ENCODE assay signal across 17 mouse cellular contexts in genomic region chr1:80230612-80231011, GRCm38 (mm10). TPM values are rescaled to one million over a fixed set of nuclear protein-coding genes. Genes with fewer than 3 reads are reported as not detected.
DNase-seq lines count a peak whose midpoint lies in the region; ATAC-seq and TF ChIP-seq lines count a peak whose summit lies in the region.
"Had no signal": no experiment of that assay in that cellular context is flagged by ENCODE, and none has a peak within 500 bp of the region (broad histone marks: within the 10 kb centered on the region; RNA-seq: fewer than 3 reads in every experiment).

No protein-coding gene starts in this region.

- no peaks in the 10 kb centered on the region for H3K9me3 ChIP-seq in intestine, postnatal 0 days (ENCODE audit: control insufficient read depth)
- H3K9me3 ChIP-seq in intestine, embryonic 15.5 days = no peaks in the 10 kb centered on the region
- H3K9me3 ChIP-seq in lung, embryonic 14.5 days (ENCODE audit: low read depth, low read length) = no peaks in the 10 kb centered on the region
- no peaks in the 10 kb centered on the region for H3K9me3 ChIP-seq in CH12.LX (replicated peaks; ENCODE audit: low read length)
- no peaks in the 10 kb centered on the region for H3K9me3 ChIP-seq in heart, embryonic 12.5 days (replicated peaks)
- H3K9me3 ChIP-seq: embryonic facial prominence, embryonic 10.5 days; heart, embryonic 15.5 days; hindbrain, embryonic 15.5 days; kidney, embryonic 15.5 days had no signal

- H3K79me2 ChIP-seq in CH12.LX (replicated peaks; ENCODE audit: control insufficient read depth, extremely low read depth, insufficient read depth, poor library complexity, severe bottlenecking) = no peaks in the 10 kb centered on the region

- peak; percentile 46 for TF ChIP-seq RAD21 in CH12.LX (IDR thresholded peaks at IDR 0.05; ENCODE audit: low read depth, low read length)

- no peak for TF ChIP-seq EP300 in CH12.LX (IDR thresholded peaks at IDR 0.05; ENCODE audit: low read length)

- 64% methylated on average over 1 of the region's 1 CpGs for WGBS in intestine, postnatal 0 days
- 56% methylated on average over 1 of the region's 1 CpGs for WGBS in intestine, embryonic 15.5 days
- WGBS in lung, embryonic 14.5 days = 67% methylated on average over 1 of the region's 1 CpGs
- 62% methylated on average over 1 of the region's 1 CpGs for WGBS in heart, embryonic 12.5 days

- no peaks in the 10 kb centered on the region for H3K36me3 ChIP-seq in intestine, postnatal 0 days (ENCODE audit: control insufficient read depth, insufficient read depth)
- no peaks in the 10 kb centered on the region for H3K36me3 ChIP-seq in intestine, embryonic 15.5 days
- H3K36me3 ChIP-seq in lung, embryonic 14.5 days (ENCODE audit: insufficient read depth) = no peaks in the 10 kb centered on the region
- no peaks in the 10 kb centered on the region for H3K36me3 ChIP-seq in CH12.LX (replicated peaks in 1 of 2; ENCODE audit: control insufficient read depth in 1 of 2, insufficient read depth in 1 of 2, low read length in 1 of 2)
- no peaks in the 10 kb centered on the region for H3K36me3 ChIP-seq in heart, embryonic 12.5 days
- H3K36me3 ChIP-seq: embryonic facial prominence, embryonic 10.5 days; heart, embryonic 15.5 days; hindbrain, embryonic 15.5 days; kidney, embryonic 15.5 days had no signal

- no peak for TF ChIP-seq POLR2A in CH12.LX (IDR thresholded peaks at IDR 0.05; ENCODE audit: low read depth, low read length)

- H3K27me3 ChIP-seq in intestine, postnatal 0 days (replicated peaks; ENCODE audit: control insufficient read depth, insufficient read depth, low read length) = no peaks in the 10 kb centered on the region
- no peaks in the 10 kb centered on the region for H3K27me3 ChIP-seq in intestine, embryonic 15.5 days (replicated peaks)
- H3K27me3 ChIP-seq in lung, embryonic 14.5 days (ENCODE audit: insufficient read depth, low read length) = no peaks in the 10 kb centered on the region
- H3K27me3 ChIP-seq in CH12.LX (replicated peaks) = no peaks in the 10 kb centered on the region
- no peaks in the 10 kb centered on the region for H3K27me3 ChIP-seq in heart, embryonic 12.5 days (replicated peaks)
- H3K27me3 ChIP-seq: heart, embryonic 15.5 days; hindbrain, embryonic 15.5 days; kidney, embryonic 15.5 days had no signal

- H3K4me3 ChIP-seq in intestine, postnatal 0 days (ENCODE audit: low read depth, low read length) = no peak overlapping the region
- H3K4me3 ChIP-seq in intestine, embryonic 15.5 days (replicated peaks) = no peak overlapping the region
- H3K4me3 ChIP-seq in lung, embryonic 14.5 days (ENCODE audit: low read depth, low read length) = no peak overlapping the region
- no peak overlapping the region for H3K4me3 ChIP-seq in CH12.LX (replicated peaks in 1 of 3; ENCODE audit: low read depth in 2 of 3, low read length in 2 of 3, poor library complexity in 1 of 3)
- H3K4me3 ChIP-seq in heart, embryonic 12.5 days = no peak overlapping the region
- H3K4me3 ChIP-seq: embryonic facial prominence, embryonic 10.5 days; heart, embryonic 15.5 days; hindbrain, embryonic 15.5 days; kidney, embryonic 15.5 days had no signal

- in situ Hi-C loops in CH12.LX (cut with MboI; ENCODE audit: low pct_ligation_motif_present, low pct_unique_long_range_greater_than_20kb, low sequenced_read_pairs) = no loop called here

- no peak for ATAC-seq in intestine, postnatal 0 days
- no peak for ATAC-seq in intestine, embryonic 15.5 days
- no peak for ATAC-seq in lung, embryonic 14.5 days (ENCODE audit: insufficient read depth)
- ATAC-seq in megakaryocyte-erythroid progenitor cell, adult 5-6 weeks (replicated peaks; ENCODE audit: low FRiP score, low TSS enrichment, poor library complexity, severe bottlenecking) = peak; percentile 37; the same call in 1 of the 2 replicates
- ATAC-seq in heart, embryonic 12.5 days (ENCODE audit: insufficient number of reproducible peaks, low FRiP score) = no peak

- dilution Hi-C loops in CH12.LX (cut with MboI; ENCODE audit: extremely low pct_ligation_motif_present, extremely low pct_unique_long_range_greater_than_20kb, low sequenced_read_pairs) = no loop called here

- DNase-seq in lung, embryonic 14.5 days = no peak
- DNase-seq in lung, postnatal 25 days (ENCODE audit: low spot score) = no peak
- no peak for DNase-seq in CH12.LX (ENCODE audit: extremely low read depth)
- DNase-seq in cerebellum, postnatal 4 days (ENCODE audit: low spot score in 2 of 2) = no peak
- DNase-seq: adrenal gland, postnatal 14 days; cerebellum, adult 9-11 months; lung, postnatal 10 days; right cerebral cortex, adult 18-20 months had no signal

- H3K4me1 ChIP-seq in intestine, postnatal 0 days (replicated peaks; ENCODE audit: control insufficient read depth, insufficient read depth, low read length) = no peaks in the 10 kb centered on the region
- no peaks in the 10 kb centered on the region for H3K4me1 ChIP-seq in intestine, embryonic 15.5 days (replicated peaks)
- H3K4me1 ChIP-seq in lung, embryonic 14.5 days (ENCODE audit: insufficient read depth) = no peaks in the 10 kb centered on the region
- peaks cover 0 to 2% of the 10 kb centered on the region in 2 experiments; a peak in 1 of 4 replicates for H3K4me1 ChIP-seq in CH12.LX (ENCODE audit: control insufficient read depth in 1 of 2, insufficient read depth in 2 of 2)
- H3K4me1 ChIP-seq in heart, embryonic 12.5 days (replicated peaks) = no peaks in the 10 kb centered on the region
- H3K4me1 ChIP-seq: embryonic facial prominence, embryonic 10.5 days; heart, embryonic 15.5 days; hindbrain, embryonic 15.5 days; kidney, embryonic 15.5 days had no signal

- no peak overlapping the region for H3K4me2 ChIP-seq in intestine, postnatal 0 days (replicated peaks; ENCODE audit: low read depth)
- no peak overlapping the region for H3K4me2 ChIP-seq in intestine, embryonic 15.5 days (replicated peaks)
- H3K4me2 ChIP-seq in lung, embryonic 14.5 days = no peak overlapping the region
- H3K4me2 ChIP-seq in CH12.LX (ENCODE audit: insufficient read depth, low read depth, poor library complexity, severe bottlenecking) = no peak overlapping the region
- no peak overlapping the region for H3K4me2 ChIP-seq in heart, embryonic 12.5 days
- H3K4me2 ChIP-seq: heart, embryonic 15.5 days; hindbrain, embryonic 15.5 days; kidney, embryonic 15.5 days had no signal

- peak; percentile 40 for TF ChIP-seq CTCF in intestine, postnatal 0 days (IDR thresholded peaks at IDR 0.05; ENCODE audit: low read depth)
- TF ChIP-seq CTCF in lung, embryonic 14.5 days (IDR thresholded peaks at IDR 0.05; ENCODE audit: low read depth) = peak; percentile 18; the same call in 1 of the 2 replicates
- TF ChIP-seq CTCF in CH12.LX (conservative IDR thresholded peaks at IDR 0.05 in 1 of 2, IDR thresholded peaks at IDR 0.05 in 1 of 2; ENCODE audit: low read depth in 2 of 2, low read length in 2 of 2) = peak in 1 of 2 experiments; percentile 63; a peak in 3 of 4 replicates

- no peak overlapping the region for H3K9ac ChIP-seq in intestine, postnatal 0 days (ENCODE audit: low read depth, low read length)
- H3K9ac ChIP-seq in intestine, embryonic 15.5 days = no peak overlapping the region
- no peak overlapping the region for H3K9ac ChIP-seq in lung, embryonic 14.5 days
- no peak overlapping the region for H3K9ac ChIP-seq in CH12.LX (ENCODE audit: insufficient read depth, low read depth)
- no peak overlapping the region for H3K9ac ChIP-seq in heart, embryonic 12.5 days
- H3K9ac ChIP-seq: heart, embryonic 15.5 days; hindbrain, embryonic 15.5 days; kidney, embryonic 15.5 days had no signal

- no peak overlapping the region for H3K27ac ChIP-seq in intestine, postnatal 0 days (ENCODE audit: low read depth, low read length)
- H3K27ac ChIP-seq in intestine, embryonic 15.5 days = no peak overlapping the region
- H3K27ac ChIP-seq in lung, embryonic 14.5 days (ENCODE audit: low read depth) = no peak overlapping the region
- no peak overlapping the region for H3K27ac ChIP-seq in CH12.LX (ENCODE audit: insufficient read depth, low read depth)
- no peak overlapping the region for H3K27ac ChIP-seq in heart, embryonic 12.5 days (ENCODE audit: poor library complexity, severe bottlenecking)
- H3K27ac ChIP-seq: embryonic facial prominence, embryonic 10.5 days; heart, embryonic 15.5 days; hindbrain, embryonic 15.5 days; kidney, embryonic 15.5 days had no signal

TF ChIP-seq in CH12.LX, 34 proteins besides CTCF, POLR2A, EP300 and RAD21:
- no peak for TF ChIP-seq ELF1 (IDR thresholded peaks at IDR 0.05; ENCODE audit: low read depth, low read length)
- TF ChIP-seq SMC3 (IDR thresholded peaks at IDR 0.05; ENCODE audit: low read depth, low read length) = peak; percentile 64

RNA-seq across cellular contexts. Expression of gene Fam124b, which starts 12.3 kb away (rescaled TPM):
- polyA plus RNA-seq in intestine, postnatal 0 days (2015; fragmentation: Nextera tagmentation; extraction: Ambion mirVana) = 0.07 and 0.14 TPM in 2 replicates
- polyA plus RNA-seq in intestine, embryonic 15.5 days (2015; fragmentation: Nextera tagmentation; extraction: Ambion mirVana) = 0.93 and 1.0 TPM in 2 replicates
- polyA plus RNA-seq in lung, embryonic 14.5 days (2014; fragmentation: Nextera tagmentation; extraction: Ambion mirVana) = 3.1 and 3.2 TPM in 2 replicates
- total RNA-seq in CH12.LX (2012; rRNA removed) (2.5 and 3.4 TPM in 2 replicates), CH12.LX (2014; rRNA removed) (1.6 and 1.7 TPM in 2 replicates)
- polyA plus RNA-seq in CH12.LX (2012; ENCODE audit: insufficient read length, low read depth) = 3.7 and 4.9 TPM in 2 replicates
- total RNA-seq in megakaryocyte-erythroid progenitor cell, adult 5-6 weeks (2014; fragmentation: Nextera tagmentation) = 0.94 TPM in 1 of 2 replicates, not detected in the other
- not detected in 2 replicates for total RNA-seq in megakaryocyte-erythroid progenitor cell, adult 5-6 weeks (2017)
- polyA plus RNA-seq in heart, embryonic 12.5 days (2016; fragmentation: Nextera tagmentation; extraction: Ambion mirVana) = 0.11 and 0.31 TPM in 2 replicates
- total RNA-seq: monocyte, adult 5-6 weeks had no signal
